Mouse (Mus musculus) CD8-positive naive resting alpha-beta T cell, adult 2 months (primary cell): ENCODE data around the gene Lig1.
"Not testable (repeated sequence)": the region's sequence is repeated elsewhere in the genome, so short reads cannot be mapped to it uniquely, and the experiment has no call there.

ENCODE experiments used
- DNase-seq, 2 experiments: peaks; one replicate each; pipeline ENCODE4 v3.0.0; 2022; ENCODE audit warnings: low read depth in 2 of 2, low spot score in 2 of 2

Lig1 gene

GRCm38 (mm10) chr7:13277081-13277480, at the start of gene Lig1:
Gene Lig1, plus strand, starts transcription at chr7:13277283.
- no peak for DNase-seq

- no peak for DNase-seq
Measured at GRCm38 (mm10) chr7:13260746-13261700, 16.1 kb upstream of the Lig1 start.

DNA sequence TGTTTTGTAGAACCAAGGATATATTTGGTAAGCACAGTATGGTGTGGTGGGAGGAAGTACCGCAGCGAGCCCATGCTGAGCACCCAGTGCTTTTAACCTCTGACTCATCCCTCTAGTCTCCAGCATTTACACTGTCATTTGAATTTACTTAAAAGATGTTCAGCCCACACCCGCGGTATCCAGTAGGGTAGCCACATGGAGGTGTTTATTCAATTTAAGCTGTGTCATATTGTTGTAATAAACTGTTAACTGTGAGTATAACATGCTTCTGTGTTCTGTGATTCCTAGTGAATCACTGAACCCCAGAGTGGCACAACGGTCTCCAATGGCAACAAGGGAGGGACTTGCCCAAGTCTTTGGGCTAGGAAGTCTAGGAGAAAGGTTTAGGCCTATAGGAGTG, 13.2 kb upstream of the Lig1 start:
- DNase-seq = no peak

DNA sequence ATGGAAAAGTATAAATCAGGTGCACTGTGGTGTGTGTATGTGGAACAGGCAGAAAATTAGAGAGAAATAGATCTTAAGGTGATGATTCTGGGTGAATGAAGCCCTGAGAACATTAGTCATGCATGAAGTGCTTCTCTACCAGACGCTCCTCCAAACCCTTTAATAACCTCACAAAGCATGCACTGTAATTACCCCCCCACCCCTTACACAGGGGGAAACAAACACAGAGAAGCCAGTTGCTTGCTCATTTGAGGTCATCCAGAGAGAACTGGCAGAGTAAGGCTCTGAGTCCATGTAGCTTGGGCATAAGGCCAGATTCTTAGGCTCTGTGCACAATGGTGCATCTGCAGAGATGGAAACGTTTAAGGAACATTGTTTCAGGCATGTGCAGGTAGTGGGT, 12.7 kb upstream of the Lig1 start:
- no peak for DNase-seq

GRCm38 (mm10) chr7:13268749-13269260, 8.3 kb upstream of the Lig1 start:
- DNase-seq = no peak

DNA sequence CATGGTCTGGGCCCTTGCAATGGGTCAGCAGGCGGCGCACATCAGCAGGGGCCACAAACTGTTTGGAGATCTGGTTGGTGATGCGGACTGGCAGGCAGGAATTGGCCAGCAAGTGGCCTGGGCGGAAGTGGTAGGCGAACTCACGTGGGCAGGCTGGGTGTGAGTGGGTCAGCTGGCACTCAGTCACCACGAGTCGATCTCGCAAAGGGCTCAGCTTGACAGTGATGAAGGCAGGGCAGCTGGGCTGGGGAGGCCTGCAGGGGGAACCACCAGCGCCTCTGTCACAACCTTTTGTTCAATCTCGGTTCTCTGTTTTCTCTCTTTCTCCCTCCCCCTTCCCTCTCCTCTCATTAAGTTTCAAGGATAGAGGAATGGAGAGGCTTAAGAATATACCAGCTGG, 7.7 kb upstream of the Lig1 start:
- DNase-seq = no peak

- DNase-seq = no peak
Measured at GRCm38 (mm10) chr7:13271704-13272103, 5.4 kb upstream of the Lig1 start.

DNA sequence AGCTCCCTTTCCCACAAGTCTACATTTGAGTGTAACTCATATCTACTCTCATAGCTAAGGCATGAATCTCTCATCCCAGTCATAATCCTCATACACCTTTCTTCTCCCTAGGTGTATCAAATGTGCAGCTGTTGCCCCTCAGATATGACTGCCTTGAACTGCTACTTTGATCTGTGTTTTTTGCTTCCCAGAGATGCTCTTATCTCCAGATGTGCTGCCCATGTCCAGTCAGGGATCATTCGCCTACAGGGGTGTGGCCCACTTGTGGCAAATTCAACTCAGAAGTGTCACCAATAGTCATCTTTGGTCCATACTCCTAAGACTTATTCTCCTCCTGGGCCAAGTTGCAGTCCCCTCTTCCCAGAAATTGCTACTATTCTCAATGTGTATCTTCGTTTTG, 750 bp downstream of the Lig1 start:
- DNase-seq = no peak

DNA sequence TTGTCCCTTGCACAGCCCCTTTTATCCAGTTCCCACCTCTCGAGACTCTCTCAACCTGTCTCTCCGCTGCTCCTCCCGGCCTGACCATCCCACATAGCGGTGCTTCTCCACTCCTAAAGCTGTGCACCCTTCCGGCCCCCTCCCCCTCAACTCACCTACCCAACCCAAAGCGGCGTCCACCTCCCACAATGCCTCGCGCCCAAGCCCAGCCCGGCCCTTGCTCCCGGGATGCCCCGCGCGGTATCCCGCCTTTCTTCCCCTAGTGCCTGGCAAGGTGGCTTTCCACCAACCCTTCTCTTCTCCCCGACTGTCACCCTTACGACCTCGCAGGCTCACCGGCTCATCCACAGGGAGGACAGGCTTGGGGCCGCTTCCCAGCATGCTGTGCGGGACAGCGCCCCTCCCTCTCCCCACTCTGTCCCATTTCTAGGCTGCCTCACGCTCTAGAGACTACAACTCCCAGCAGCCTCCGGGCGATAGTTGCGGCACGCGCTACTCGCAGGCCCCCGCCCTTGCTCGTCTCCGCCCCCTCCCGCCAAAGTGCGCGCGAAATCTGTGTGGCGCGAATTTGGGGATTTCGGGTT, 1.3 kb downstream of the Lig1 start, which contains the start of gene Zswim9:
Zswim9 (minus strand) TSS at position 414 of the 584 bp plus-strand sequence.
- DNase-seq = peak; percentile 88 to 92

DNA sequence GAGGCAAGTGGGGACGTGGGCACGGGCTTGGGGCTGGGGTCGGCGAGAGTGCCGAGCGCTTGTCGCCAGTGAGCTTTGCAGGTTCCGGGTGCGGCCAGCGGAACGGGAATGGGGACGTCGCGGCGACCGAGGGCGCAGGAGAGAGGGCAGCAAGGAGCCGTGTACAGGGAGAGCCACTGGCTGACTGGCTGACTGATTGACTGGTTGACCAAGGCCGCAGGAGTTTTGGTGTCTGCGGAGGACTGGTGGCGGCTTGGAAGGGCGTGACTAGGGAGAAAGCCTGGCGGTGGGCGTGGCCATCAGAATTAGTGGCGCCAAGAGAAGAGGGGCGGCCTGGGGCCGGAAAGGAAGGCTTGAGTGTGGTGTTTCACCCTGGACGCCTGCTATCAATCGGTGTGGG, 1.9 kb downstream of the Lig1 start:
- not testable (repeated sequence) for DNase-seq

- no peak for DNase-seq
Measured at GRCm38 (mm10) chr7:13288621-13289020, 11.5 kb downstream of the Lig1 start.

- no peak for DNase-seq
Measured at GRCm38 (mm10) chr7:13290041-13290675, 13.1 kb downstream of the Lig1 start.

- no peak for DNase-seq
Measured at GRCm38 (mm10) chr7:13291370-13291769, 14.3 kb downstream of the Lig1 start.

DNA sequence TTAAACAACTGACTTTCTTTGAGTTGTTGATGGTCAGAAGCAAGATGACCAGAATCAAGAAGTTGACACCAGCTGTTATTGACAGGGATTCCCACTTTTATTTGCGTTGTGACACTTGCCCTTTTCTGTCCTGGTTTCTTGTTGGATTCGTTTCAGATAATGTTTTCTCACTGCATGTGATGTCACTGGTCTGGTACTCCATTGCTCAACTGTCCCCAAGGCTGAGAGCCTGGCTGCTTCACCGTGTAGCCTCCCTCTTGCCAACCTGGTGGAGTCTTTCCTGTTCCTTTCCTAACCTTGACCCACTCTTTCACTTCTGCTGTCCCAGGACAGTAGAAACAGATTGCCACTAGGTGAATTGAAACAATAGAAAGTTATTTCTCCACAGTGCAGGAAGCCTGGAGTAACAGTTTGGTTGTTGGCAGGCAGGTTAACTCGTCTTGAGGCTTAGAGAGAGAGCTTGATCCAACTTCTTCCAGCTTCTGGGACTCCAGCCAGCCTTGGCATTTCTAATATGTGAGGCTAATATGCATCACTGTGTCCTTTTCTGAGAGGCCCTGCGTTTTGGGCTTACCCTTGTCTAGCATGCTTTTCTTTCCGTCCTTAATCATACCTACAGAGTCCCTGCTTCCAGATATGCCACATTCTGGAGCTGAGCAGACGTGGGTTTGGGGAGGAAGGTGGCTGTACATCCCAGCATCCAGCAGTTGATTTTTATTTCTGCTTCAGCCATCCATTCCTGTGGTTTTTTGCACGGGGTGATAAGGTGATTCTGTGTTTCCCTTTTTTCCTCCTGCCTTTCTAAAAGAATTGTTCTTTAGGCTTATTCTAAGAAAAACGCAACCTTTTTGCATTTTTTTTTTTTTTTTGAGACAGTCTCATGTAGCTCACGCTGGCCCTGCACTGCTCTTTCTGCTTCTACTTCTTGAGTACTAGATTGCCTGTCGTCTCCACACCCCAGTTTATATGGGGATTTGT, 17.1 kb downstream of the Lig1 start:
- DNase-seq = no peak

DNA sequence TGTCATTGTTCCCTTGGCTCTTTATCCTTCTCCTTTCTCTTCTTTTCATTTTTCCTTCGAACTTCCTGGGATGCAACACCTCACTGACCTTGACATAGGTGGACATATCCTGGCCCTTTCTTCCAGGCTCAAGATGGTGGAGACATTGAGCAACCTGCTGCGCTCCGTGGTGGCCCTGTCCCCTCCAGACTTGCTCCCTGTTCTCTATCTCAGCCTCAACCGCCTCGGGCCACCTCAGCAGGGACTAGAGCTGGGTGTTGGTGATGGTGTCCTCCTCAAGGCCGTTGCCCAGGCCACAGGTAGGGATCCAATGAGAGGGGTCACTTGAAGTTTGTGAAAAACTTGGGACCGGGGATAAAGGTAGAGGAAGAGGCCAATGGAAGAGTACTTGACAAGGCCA, 18.2 kb downstream of the Lig1 start:
- DNase-seq = no peak

GRCm38 (mm10) chr7:13297636-13298035, 20.6 kb downstream of the Lig1 start:
- DNase-seq = no peak

DNA sequence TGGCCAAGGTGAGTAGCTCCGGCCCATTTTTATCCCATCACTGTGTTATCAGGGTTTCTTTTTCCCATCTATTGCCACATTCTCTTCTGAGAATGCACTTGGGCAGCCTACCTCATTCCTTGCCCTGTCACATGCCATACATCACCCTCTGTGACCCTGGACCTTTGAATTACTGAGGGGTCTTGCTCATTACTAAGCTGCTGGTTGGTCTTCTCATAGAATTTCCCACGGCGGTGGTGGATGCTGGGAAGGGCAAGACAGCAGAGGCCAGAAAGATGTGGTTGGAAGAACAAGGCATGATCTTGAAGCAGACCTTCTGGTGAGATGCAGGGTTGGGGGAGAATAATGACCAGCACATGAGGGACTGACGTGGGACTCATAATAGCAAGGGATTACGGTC, 21.7 kb downstream of the Lig1 start:
- DNase-seq = no peak

DNA sequence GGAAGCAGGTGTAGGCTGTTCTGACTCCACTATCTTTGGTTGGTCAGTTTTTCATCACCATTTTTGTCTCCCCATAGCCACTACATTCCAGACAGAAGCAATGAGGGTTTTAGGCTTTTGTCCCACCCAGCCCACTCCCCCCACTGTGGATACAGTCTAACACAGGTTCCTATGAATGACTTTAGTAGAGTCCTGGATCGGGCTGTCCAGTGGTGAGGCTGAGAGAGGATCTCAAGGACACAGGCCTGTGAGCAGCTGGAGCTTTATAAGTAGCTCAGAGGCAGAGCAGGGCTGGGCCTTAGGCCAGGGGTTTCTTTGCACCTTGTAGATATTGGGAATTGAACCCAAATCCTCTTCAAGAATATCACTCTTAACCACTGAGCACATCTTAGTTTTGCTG, 24.6 kb downstream of the Lig1 start:
- no peak for DNase-seq

- DNase-seq = peak; percentile 7 to 43
Measured at GRCm38 (mm10) chr7:13302780-13303179, 25.7 kb downstream of the Lig1 start.

DNA sequence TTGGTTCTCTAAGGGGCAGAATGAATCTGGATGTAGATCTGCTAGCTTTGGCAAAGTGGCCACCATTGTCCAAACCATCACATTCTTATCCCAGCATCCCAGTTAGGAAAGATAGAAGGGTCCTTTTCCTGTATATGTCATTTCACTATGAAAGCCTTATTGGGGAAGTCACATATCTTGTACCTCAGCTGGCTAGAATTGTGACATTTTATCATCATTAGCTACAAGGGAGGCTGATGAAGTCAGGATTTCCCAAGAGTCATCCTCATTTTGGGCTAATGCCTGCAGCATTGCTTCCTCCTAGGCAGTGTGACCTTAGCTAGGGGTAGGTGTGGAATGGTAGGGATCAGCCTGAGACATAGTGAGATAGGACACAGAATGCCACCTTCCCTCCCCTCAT, 26.3 kb downstream of the Lig1 start:
- DNase-seq = no peak

GRCm38 (mm10) chr7:13309407-13309806, 32.3 kb downstream of the Lig1 start:
- DNase-seq = no peak
